Mouse (Mus musculus): Measurements from ENCODE around the gene Sfxn3. TPM values are rescaled to one million over a fixed set of nuclear protein-coding genes. Genes with fewer than 3 reads are reported as not detected.

Sfxn3 gene
- polyA plus RNA-seq, 1 experiment = 0.11 TPM

GRCm38 (mm10) chr19:45081279-45081678, 34.0 kb downstream of the Sfxn3 start:
- TF ChIP-seq GATA1 (IDR thresholded peaks at IDR 0.05; ENCODE audit: low read length) (no peak), TAL1 (IDR thresholded peaks at IDR 0.05; ENCODE audit: low read length) (no peak)
- peaks cover 21% of the 10 kb centered on the region; the same call in 1 of the 2 replicates for H3K9me3 ChIP-seq (ENCODE audit: control insufficient read depth, low read length)
- no peaks in the 10 kb centered on the region for H3K36me3 ChIP-seq (ENCODE audit: control insufficient read depth)
- no peak overlapping the region for H3K4me3 ChIP-seq (replicated peaks)
- H3K4me1 ChIP-seq (ENCODE audit: control insufficient read depth) = peaks cover 19% of the 10 kb centered on the region
- H3K27me3 ChIP-seq (ENCODE audit: control insufficient read depth) = peaks cover 90% of the 10 kb centered on the region

DNA sequence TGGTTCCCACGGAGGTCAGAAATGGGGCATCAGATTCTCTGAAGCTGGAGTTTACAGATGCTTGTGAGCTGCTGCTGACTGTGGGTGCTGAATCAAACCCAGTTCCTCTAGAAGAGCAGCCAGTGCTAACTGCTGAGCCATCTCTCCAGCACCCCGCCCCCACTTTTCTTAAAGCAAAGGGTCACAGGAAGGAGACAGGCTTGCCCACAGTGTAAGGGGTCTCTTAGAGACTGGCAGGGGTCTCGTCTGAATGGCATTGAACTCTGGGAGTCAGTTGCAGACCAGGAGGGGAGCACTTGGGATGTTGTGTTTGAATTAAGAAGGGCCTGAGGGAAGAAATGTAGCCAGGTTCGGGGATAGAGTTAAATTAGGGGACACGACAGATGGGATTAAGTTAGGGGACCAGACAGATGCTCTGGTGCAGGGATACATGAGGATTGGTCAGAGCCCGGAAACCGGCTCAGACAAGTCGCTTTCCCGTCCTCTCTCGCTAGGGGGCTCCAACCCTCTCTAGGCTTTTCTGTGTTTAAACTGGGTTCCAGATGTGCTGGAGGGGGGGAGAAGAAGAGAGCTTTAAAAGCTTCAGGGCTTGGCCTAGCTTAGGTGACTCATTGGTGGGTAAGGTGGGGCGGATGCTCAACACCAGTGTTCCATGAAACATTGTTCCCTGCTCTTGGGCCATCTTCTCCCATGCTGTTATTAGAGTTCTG, 34.7 kb downstream of the Sfxn3 start:
- TF ChIP-seq GATA1 (IDR thresholded peaks at IDR 0.05; ENCODE audit: low read length) (no peak), TAL1 (IDR thresholded peaks at IDR 0.05; ENCODE audit: low read length) (no peak)
- Histone ChIP-seq H3K4me3 (replicated peaks) (no peak overlapping the region), H3K27me3 (ENCODE audit: control insufficient read depth) (peaks cover 87% of the 10 kb centered on the region), H3K9me3 (ENCODE audit: control insufficient read depth, low read length) (peaks cover 17% of the 10 kb centered on the region; the same call in 1 of the 2 replicates), H3K4me1 (ENCODE audit: control insufficient read depth) (peaks cover 12% of the 10 kb centered on the region), H3K36me3 (ENCODE audit: control insufficient read depth) (no peaks in the 10 kb centered on the region)

- H3K36me3 ChIP-seq (ENCODE audit: control insufficient read depth) = no peaks in the 10 kb centered on the region
- H3K9me3 ChIP-seq (ENCODE audit: control insufficient read depth, low read length) = no peaks in the 10 kb centered on the region
- H3K4me1 ChIP-seq (ENCODE audit: control insufficient read depth) = no peaks in the 10 kb centered on the region
- peaks cover 7% of the 10 kb centered on the region for H3K27me3 ChIP-seq (ENCODE audit: control insufficient read depth)
- TF ChIP-seq TAL1 (IDR thresholded peaks at IDR 0.05; ENCODE audit: low read length) (no peak), GATA1 (IDR thresholded peaks at IDR 0.05; ENCODE audit: low read length) (no peak)
- H3K4me3 ChIP-seq (replicated peaks) = no peak overlapping the region
Measured at GRCm38 (mm10) chr19:45097868-45098267, 50.6 kb downstream of the Sfxn3 start.

GRCm38 (mm10) chr19:45100486-45101270, 53.4 kb downstream of the Sfxn3 start:
- no peaks in the 10 kb centered on the region for H3K9me3 ChIP-seq (ENCODE audit: control insufficient read depth, low read length)
- no peaks in the 10 kb centered on the region for H3K4me1 ChIP-seq (ENCODE audit: control insufficient read depth)
- H3K27me3 ChIP-seq (ENCODE audit: control insufficient read depth) = peaks cover 33% of the 10 kb centered on the region
- TF ChIP-seq TAL1 (IDR thresholded peaks at IDR 0.05; ENCODE audit: low read length) (no peak), GATA1 (IDR thresholded peaks at IDR 0.05; ENCODE audit: low read length) (no peak)
- no peak overlapping the region for H3K4me3 ChIP-seq (replicated peaks)
- H3K36me3 ChIP-seq (ENCODE audit: control insufficient read depth) = no peaks in the 10 kb centered on the region

DNA sequence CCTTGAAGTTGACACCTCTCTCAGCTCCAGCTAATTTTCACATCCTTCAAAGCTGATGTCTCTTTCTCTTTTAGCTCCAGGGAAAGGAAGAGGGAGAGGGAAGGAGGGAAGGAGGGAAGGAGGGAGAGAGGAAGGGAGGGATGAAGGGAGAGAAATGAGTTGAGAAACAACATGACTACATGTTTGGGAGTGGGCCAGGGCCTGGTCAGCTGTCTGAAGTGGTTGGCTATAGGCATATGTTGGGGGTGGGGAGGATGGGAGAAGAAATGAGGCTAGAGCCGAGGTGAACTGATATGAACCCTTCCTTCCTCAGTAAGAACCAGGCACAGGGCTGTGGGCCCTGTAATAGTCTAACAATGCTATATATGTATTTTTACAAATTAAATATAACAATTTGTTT, 58.3 kb downstream of the Sfxn3 start:
- Histone ChIP-seq H3K4me1 (ENCODE audit: control insufficient read depth) (no peaks in the 10 kb centered on the region; the same call in 1 of the 2 replicates), H3K36me3 (ENCODE audit: control insufficient read depth) (no peaks in the 10 kb centered on the region), H3K27me3 (ENCODE audit: control insufficient read depth) (peaks cover 31% of the 10 kb centered on the region), H3K9me3 (ENCODE audit: control insufficient read depth, low read length) (no peaks in the 10 kb centered on the region), H3K4me3 (replicated peaks) (no peak overlapping the region)
- TF ChIP-seq TAL1 (IDR thresholded peaks at IDR 0.05; ENCODE audit: low read length) = no peak
- TF ChIP-seq GATA1 (IDR thresholded peaks at IDR 0.05; ENCODE audit: low read length) = no peak

Other genes with a start within 250 kb of the Sfxn3 start
- 0.54 and 0.61 TPM in 2 replicates for gene Slf2, start 116.4 kb upstream of the Sfxn3 start, polyA plus RNA-seq (2012)
- 0.05 TPM in 2 replicates for gene Sema4g, start 58.4 kb upstream of the Sfxn3 start, polyA plus RNA-seq (2012)
- gene Twnk, start 41.8 kb upstream of the Sfxn3 start, polyA plus RNA-seq (2012) = 0.17 and 0.29 TPM in 2 replicates
- 7.0 and 7.7 TPM in 2 replicates for gene Mrpl43, start 41.1 kb upstream of the Sfxn3 start, polyA plus RNA-seq (2012)
- gene Lzts2, start 33.1 kb upstream of the Sfxn3 start, polyA plus RNA-seq (2012) = 0.29 and 0.33 TPM in 2 replicates
- gene Pdzd7, start 1.8 kb upstream of the Sfxn3 start, polyA plus RNA-seq (2012) = not detected in 2 replicates
- gene Kazald1, start 27.7 kb downstream of the Sfxn3 start, polyA plus RNA-seq (2012) = not detected in 2 replicates
- not detected in 2 replicates for gene Tlx1, start 103.2 kb downstream of the Sfxn3 start, polyA plus RNA-seq (2012)
- gene Lbx1, start 188.3 kb downstream of the Sfxn3 start, polyA plus RNA-seq (2012) = not detected in 2 replicates